Comparison of ENCODE assay signal across 33 mouse cellular contexts in the genomic region with DNA sequence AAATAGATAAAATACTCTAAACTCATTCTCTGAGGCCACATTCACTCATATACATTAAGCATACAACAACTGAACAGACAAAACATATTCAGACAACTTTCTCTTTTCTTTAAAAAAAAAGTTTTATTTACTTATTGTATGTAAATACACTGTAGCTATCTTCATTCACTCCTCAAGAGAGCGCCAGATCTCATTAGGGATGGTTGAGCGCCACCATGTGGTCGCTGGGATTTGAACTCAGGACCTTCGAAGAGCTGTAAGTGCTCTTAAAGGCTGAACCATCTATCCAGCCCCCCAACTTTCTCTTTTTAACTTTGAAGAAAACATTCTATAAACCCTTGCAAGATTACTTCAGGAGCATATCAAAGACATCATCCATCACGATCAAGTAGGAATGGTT. TPM values are rescaled to one million over a fixed set of nuclear protein-coding genes. Genes with fewer than 3 reads are reported as not detected.
"Had no signal": no experiment of that assay in that cellular context is flagged by ENCODE, and none has a peak within 500 bp of the region (broad histone marks: within the 10 kb centered on the region; RNA-seq: fewer than 3 reads in every experiment).

No protein-coding gene starts in this region.

- ATAC-seq: liver, embryonic 12.5 days had no signal

- DNase-seq: kidney, postnatal 25 days; layer of hippocampus, adult 9-11 months; lung, adult 18-20 months; lung, postnatal 10 days; lung, postnatal 4 days; midbrain, embryonic 14.5 days; right cerebral cortex, adult 18-20 months; right cerebral cortex, postnatal 14 days; right cerebral cortex, postnatal 4 days; spleen, adult 18-20 months; thymus, adult 2 months; thymus, postnatal 14 days; thymus, postnatal 4 days had no signal

- H3K9ac ChIP-seq: liver, embryonic 12.5 days; liver, embryonic 15.5 days; lung, embryonic 15.5 days; neural tube, embryonic 12.5 days; neural tube, embryonic 15.5 days had no signal

- H3K36me3 ChIP-seq: liver, embryonic 12.5 days; liver, embryonic 15.5 days; lung, embryonic 15.5 days; neural tube, embryonic 12.5 days; neural tube, embryonic 15.5 days had no signal

- H3K4me3 ChIP-seq: layer of hippocampus, adult 2 months; liver, embryonic 12.5 days; liver, embryonic 15.5 days; lung, embryonic 15.5 days; neural tube, embryonic 12.5 days; neural tube, embryonic 15.5 days had no signal

- H3K27me3 ChIP-seq: liver, embryonic 12.5 days; liver, embryonic 15.5 days; lung, embryonic 15.5 days; neural tube, embryonic 12.5 days; neural tube, embryonic 15.5 days had no signal

- H3K27ac ChIP-seq: kidney, postnatal 0 days; layer of hippocampus, adult 2 months; liver, embryonic 12.5 days; liver, embryonic 15.5 days; lung, embryonic 15.5 days; neural tube, embryonic 12.5 days; neural tube, embryonic 15.5 days had no signal

- H3K4me1 ChIP-seq: liver, embryonic 12.5 days; liver, embryonic 15.5 days; lung, embryonic 15.5 days; neural tube, embryonic 12.5 days; neural tube, embryonic 15.5 days had no signal

- H3K9me3 ChIP-seq: liver, embryonic 12.5 days; liver, embryonic 15.5 days; neural tube, embryonic 15.5 days had no signal

- H3K4me2 ChIP-seq: liver, embryonic 12.5 days; liver, embryonic 15.5 days; lung, embryonic 15.5 days; midbrain, embryonic 11.5 days; neural tube, embryonic 12.5 days; neural tube, embryonic 15.5 days had no signal

RNA-seq across cellular contexts. Expression of a gene that starts 8.5 kb away (rescaled TPM):
- total RNA-seq: layer of hippocampus, adult 2 months; layer of hippocampus, postnatal 25 days; left cerebral cortex, adult 18-20 months; left cerebral cortex, postnatal 10 days; left cerebral cortex, postnatal 36 days; megakaryocyte progenitor cell, adult 5-6 weeks; megakaryocyte-erythroid progenitor cell, adult 5-6 weeks; midbrain, postnatal 0 days had no signal
- polyA plus RNA-seq: kidney, embryonic 14.5 days; kidney, postnatal 0 days; large intestine, adult 2 months; limb, embryonic 11.5 days; limb, embryonic 14.5 days; liver, embryonic 12.5 days; liver, embryonic 15.5 days; lung, embryonic 15.5 days; midbrain, embryonic 11.5 days; midbrain, embryonic 14.5 days; midbrain, postnatal 0 days; neural tube, embryonic 12.5 days; neural tube, embryonic 15.5 days; stomach, embryonic 16.5 days; thymus, adult 2 months had no signal
